Mouse (Mus musculus) heart, postnatal 0 days (tissue): ENCODE data around the gene Pigu.

Experiments
- CTCF ChIP-seq: IDR thresholded peaks from 2 replicates; pipeline ENCODE4 v1.5.1; 2016; ENCODE audit warnings: antibody characterized with exemption, control low read depth, low read depth
- EP300 ChIP-seq: IDR thresholded peaks from 2 replicates; pipeline ENCODE4 v1.6.1; 2016; ENCODE audit warnings: antibody characterized with exemption, low read depth

DNA sequence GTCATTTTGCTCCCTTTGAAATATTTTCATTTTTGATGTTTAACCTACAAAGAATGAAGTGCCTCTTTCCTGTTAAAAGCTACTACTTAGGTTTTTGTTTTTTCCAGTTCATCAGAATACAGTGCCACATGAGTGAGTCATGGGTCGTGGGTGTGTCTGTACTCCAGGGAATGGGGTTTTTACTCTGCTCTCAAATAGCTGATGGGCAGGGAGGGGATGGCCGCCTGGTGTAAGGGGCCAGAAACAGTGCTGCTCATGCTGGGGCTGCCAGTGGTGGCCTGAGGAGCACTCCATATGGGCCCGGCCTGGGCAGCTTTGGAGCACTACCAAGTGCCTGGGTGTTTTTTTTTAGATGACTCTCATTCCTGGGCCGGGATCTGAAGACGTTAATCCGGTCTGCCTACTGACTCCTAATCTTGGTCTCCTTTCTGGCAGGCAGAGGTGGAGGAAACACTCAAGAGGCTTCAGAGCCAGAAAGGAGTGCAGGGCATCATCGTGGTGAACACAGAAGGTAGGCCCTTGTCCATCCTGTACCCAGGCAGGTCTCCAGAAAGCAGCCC lies 114.9 kb downstream of the Pigu start:
- no peak for TF ChIP-seq CTCF
- TF ChIP-seq EP300, result no peak
